Mouse (Mus musculus) left cerebral cortex, adult 2 months (tissue): ENCODE measurements around the gene Atp6v1e2. TPM values are rescaled to one million over a fixed set of nuclear protein-coding genes. Genes with fewer than 3 reads are reported as not detected.

Source experiments
- DNase-seq, 2 experiments: peaks; one replicate each; pipeline ENCODE4 v3.0.0; 2021 to 2022; ENCODE audit warnings: low spot score in 2 of 2, mixed read lengths in 1 of 2; ENCODE audit errors: extremely low spot score in 1 of 2
- H3K27ac ChIP-seq: fragments of 200-600 bp; 2 replicates; pipeline ENCODE4 v1.8.1; 2022
- H3K4me3 ChIP-seq: fragments of 200-600 bp; 2 replicates; pipeline ENCODE4 v1.8.1; 2022
- CTCF ChIP-seq: fragments of 200-600 bp; IDR thresholded peaks from 2 replicates; pipeline ENCODE4 v1.8.1; 2022; ENCODE audit warnings: antibody characterized with exemption, mild to moderate bottlenecking, moderate library complexity
- intact Hi-C: fragments of 180-260 bp; cut with DNase I; formaldehyde crosslinking; loops from one replicate; pipeline ENCODE4 v1.15.1; 2025
- total RNA-seq, 2 experiments: library from RNA; stranded (reverse); gene quantifications; 2 replicates each; pipeline ENCODE4 v1.2.3; 2021

The Atp6v1e2 gene
- total RNA-seq, 2 experiments from 2014 or later, result not detected

- no peak overlapping the region for H3K27ac ChIP-seq
- no peak for DNase-seq
- intact Hi-C loops, result loop anchor here (2.0 kb wide), 1 partner anchor 26 kb away; the partner anchor contains the start of gene Rhoq
- H3K4me3 ChIP-seq, result no peak overlapping the region
- TF ChIP-seq CTCF, result no peak
These were observed 10.6 kb downstream of the Atp6v1e2 start for GRCm38 (mm10) chr17:86937064-86937463.

- Histone ChIP-seq H3K27ac (no peak overlapping the region), H3K4me3 (no peak overlapping the region)
- intact Hi-C loops, result no loop called here
- DNase-seq, result no peak
- TF ChIP-seq CTCF, result no peak
These were observed 14.8 kb downstream of the Atp6v1e2 start for GRCm38 (mm10) chr17:86932896-86933295.

GRCm38 (mm10) chr17:86929981-86930380, 17.7 kb downstream of the Atp6v1e2 start:
- no peak for DNase-seq
- no peak for TF ChIP-seq CTCF
- Histone ChIP-seq H3K27ac (no peak overlapping the region), H3K4me3 (no peak overlapping the region)
- intact Hi-C loops, result no loop called here

- Histone ChIP-seq H3K4me3 (no peak overlapping the region), H3K27ac (no peak overlapping the region)
- no peak for TF ChIP-seq CTCF
- no peak for DNase-seq
- intact Hi-C loops, result no loop called here
These were observed 18.3 kb downstream of the Atp6v1e2 start for GRCm38 (mm10) chr17:86929355-86929754.

GRCm38 (mm10) chr17:86926836-86927235, 20.9 kb downstream of the Atp6v1e2 start:
- DNase-seq, result no peak
- no peak overlapping the region for H3K27ac ChIP-seq
- no peak for TF ChIP-seq CTCF
- intact Hi-C loops, result no loop called here
- no peak overlapping the region for H3K4me3 ChIP-seq

- no peak for TF ChIP-seq CTCF
- DNase-seq, result no peak
- intact Hi-C loops, result no loop called here
- Histone ChIP-seq H3K27ac (no peak overlapping the region), H3K4me3 (no peak overlapping the region)
These were observed 23.0 kb downstream of the Atp6v1e2 start for GRCm38 (mm10) chr17:86924679-86925078.

- intact Hi-C loops, result loop anchor here (2.0 kb wide), 2 partner anchors 125 to 329 kb away; no protein-coding TSS in a partner anchor
- TF ChIP-seq CTCF, result no peak
- no peak overlapping the region for H3K4me3 ChIP-seq
- no peak for DNase-seq
- H3K27ac ChIP-seq, result no peak overlapping the region
These were observed 28.0 kb downstream of the Atp6v1e2 start for GRCm38 (mm10) chr17:86919729-86920128.

- peak; percentile 75 for TF ChIP-seq CTCF
- intact Hi-C loops, result loop anchor here (2.0 kb wide), 2 partner anchors 126 to 330 kb away; no protein-coding TSS in a partner anchor
- no peak overlapping the region for H3K4me3 ChIP-seq
- no peak for DNase-seq
- H3K27ac ChIP-seq, result no peak overlapping the region
These were observed 28.9 kb downstream of the Atp6v1e2 start for GRCm38 (mm10) chr17:86918786-86919185.

- intact Hi-C loops, result no loop called here
These were observed 30.6 kb downstream of the Atp6v1e2 start, which contains the start of gene Tmem247 for GRCm38 (mm10) chr17:86917048-86917447. Gene Tmem247, plus strand, starts transcription at chr17:86917348.

GRCm38 (mm10) chr17:86915540-86915939, 32.2 kb downstream of the Atp6v1e2 start:
- TF ChIP-seq CTCF, result no peak; the same call in 1 of the 2 replicates
- intact Hi-C loops, result no loop called here
- no peak overlapping the region for H3K27ac ChIP-seq
- DNase-seq, result no peak
- H3K4me3 ChIP-seq, result no peak overlapping the region

More at GRCm38 (mm10) chr17:86917048-86917447, 30.6 kb downstream of the Atp6v1e2 start, which contains the start of gene Tmem247:
- Histone ChIP-seq H3K27ac (no peak within 1 kb of the TSS), H3K4me3 (no peak within 1 kb of the TSS)
- no peak for DNase-seq
- no peak for TF ChIP-seq CTCF

- intact Hi-C loops, result no loop called here
- no peak overlapping the region for H3K27ac ChIP-seq
- peak; percentile 13 to 53 for DNase-seq
- no peak for TF ChIP-seq CTCF
- no peak overlapping the region for H3K4me3 ChIP-seq
These were observed 34.6 kb downstream of the Atp6v1e2 start for GRCm38 (mm10) chr17:86913003-86913607.

- H3K27ac ChIP-seq, result no peak overlapping the region
- intact Hi-C loops, result no loop called here
- peak; percentile 8 to 11 for DNase-seq
- H3K4me3 ChIP-seq, result no peak overlapping the region
- no peak for TF ChIP-seq CTCF
These were observed 36.4 kb downstream of the Atp6v1e2 start for GRCm38 (mm10) chr17:86911261-86911660.
